Mouse (Mus musculus) 416B (cell line): Measurements from ENCODE around the gene Mms19.
A peak's percentile ranks its signal among the peaks of the same experiment; 100 is the strongest.
"Not testable (repeated sequence)": the region's sequence is repeated elsewhere in the genome, so short reads cannot be mapped to it uniquely, and the experiment has no call there.

ENCODE experiments used
- DNase-seq: peaks from one replicate; pipeline ENCODE4 v3.0.0; 2011; ENCODE audit warnings: low read depth

Gene Mms19

DNA sequence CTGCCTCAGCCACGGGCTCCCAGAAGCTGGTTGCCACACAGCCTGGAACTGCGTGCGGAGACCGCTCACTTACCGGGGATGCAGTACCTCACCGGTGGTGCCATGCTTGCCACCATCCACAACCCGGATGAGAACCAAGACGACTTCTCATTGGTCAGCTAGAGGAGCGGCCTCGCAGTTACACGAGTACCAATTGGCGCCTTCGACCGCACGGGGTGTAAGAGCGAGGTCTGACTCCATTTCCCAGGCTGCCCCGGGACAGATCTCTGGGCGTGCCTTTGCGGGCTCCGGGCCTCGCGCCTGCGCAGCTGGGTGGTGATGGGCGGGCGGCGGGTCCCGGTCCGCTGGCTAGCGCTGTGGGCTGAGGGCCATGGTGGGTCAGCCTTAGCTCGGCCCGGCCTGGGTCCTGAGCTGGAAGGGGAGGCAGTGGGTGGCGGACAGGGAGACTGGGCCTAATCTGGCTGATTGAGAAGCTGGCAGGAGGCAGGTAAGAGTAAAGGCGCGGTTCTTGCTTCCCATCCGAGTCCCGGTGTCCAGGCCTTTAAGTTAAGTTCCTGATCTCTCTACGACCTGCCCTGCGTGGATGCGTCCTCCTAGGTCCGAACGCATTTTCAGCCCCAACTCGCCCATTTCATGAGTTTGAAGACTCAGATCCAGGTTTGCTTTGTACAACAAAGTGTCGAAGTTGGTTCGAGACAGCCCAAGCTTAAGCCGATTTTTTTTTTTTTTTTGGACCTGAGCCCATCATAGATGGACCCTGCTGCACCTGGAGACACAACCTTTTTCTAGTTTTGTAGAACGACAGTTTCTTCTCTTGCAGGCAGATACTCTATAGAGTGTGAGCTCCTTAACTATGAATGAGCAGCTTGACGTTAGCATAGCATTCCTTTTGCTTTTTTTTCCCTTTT is 47.5 kb downstream of the Mms19 start, which contains the start of the genes Exosc1 and Zdhhc16:
TSS of gene Exosc1 (minus strand) at position 245 of the 908 bp plus-strand sequence.
TSS of gene Zdhhc16 (plus strand) at position 302 of the 908 bp plus-strand sequence.
- peak; percentile 98 for DNase-seq

GRCm38 (mm10) chr19:41932686-41933085 is 48.3 kb downstream of the Mms19 start:
- peak; percentile 70 for DNase-seq

DNA sequence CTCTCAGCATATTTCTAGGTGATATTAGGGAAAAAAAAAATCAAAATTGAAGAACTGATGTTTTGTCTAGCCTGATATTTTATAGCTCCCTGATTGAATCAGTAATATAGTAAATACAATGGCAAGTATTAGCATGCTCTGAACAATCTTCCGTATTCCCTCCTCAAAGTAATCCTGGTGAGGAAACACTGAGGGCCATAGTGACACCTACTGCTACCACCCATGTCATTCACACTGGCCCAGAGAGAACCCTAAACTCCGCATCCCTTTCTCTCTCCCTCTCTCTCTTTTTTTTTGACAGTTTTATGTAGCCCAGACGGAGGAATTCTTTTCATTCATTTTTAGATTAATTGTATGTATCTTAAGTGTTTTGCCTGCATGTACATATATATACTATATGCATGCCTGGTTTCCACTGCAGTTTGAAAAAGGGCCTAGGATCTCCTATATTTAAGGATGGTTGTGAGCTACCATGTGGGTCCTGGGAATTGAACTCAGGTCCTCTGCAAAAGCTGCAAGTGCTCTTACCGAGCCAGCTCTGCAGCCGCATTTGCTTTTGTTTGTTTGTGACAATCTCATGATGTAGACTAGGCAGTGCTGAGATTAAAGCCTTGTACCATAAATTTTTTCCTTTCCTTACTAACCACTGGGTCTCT is 60.4 kb downstream of the Mms19 start:
- DNase-seq: no peak

- peak; percentile 36 for DNase-seq
Measured at GRCm38 (mm10) chr19:41919471-41919870, 61.5 kb downstream of the Mms19 start.

DNA sequence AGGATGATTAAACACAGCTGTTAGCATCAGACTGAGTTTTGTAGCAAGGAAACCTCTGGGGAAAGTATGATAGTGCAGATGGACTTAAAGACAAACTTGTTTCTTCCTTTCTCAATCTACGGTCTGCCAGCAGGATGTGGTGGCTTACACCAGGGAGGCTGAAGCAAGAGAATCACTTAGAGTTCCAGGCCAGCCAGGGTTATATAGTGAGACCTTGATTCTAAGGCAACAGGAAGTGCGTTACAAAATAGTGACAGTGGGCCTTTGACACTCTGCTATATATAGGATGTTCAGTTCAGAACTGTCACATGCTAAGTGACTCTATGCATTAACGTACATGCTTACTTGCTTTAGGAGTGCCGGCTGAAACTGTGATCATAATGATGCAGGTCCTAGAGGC is 64.1 kb downstream of the Mms19 start:
- DNase-seq: peak; percentile 90

- no peak for DNase-seq
Measured at GRCm38 (mm10) chr19:41915294-41915693, 65.7 kb downstream of the Mms19 start.

GRCm38 (mm10) chr19:41914592-41914882 is 66.4 kb downstream of the Mms19 start:
- not testable (repeated sequence) for DNase-seq

GRCm38 (mm10) chr19:41913774-41914591 is 67.0 kb downstream of the Mms19 start:
- peak; percentile 85 for DNase-seq

DNA sequence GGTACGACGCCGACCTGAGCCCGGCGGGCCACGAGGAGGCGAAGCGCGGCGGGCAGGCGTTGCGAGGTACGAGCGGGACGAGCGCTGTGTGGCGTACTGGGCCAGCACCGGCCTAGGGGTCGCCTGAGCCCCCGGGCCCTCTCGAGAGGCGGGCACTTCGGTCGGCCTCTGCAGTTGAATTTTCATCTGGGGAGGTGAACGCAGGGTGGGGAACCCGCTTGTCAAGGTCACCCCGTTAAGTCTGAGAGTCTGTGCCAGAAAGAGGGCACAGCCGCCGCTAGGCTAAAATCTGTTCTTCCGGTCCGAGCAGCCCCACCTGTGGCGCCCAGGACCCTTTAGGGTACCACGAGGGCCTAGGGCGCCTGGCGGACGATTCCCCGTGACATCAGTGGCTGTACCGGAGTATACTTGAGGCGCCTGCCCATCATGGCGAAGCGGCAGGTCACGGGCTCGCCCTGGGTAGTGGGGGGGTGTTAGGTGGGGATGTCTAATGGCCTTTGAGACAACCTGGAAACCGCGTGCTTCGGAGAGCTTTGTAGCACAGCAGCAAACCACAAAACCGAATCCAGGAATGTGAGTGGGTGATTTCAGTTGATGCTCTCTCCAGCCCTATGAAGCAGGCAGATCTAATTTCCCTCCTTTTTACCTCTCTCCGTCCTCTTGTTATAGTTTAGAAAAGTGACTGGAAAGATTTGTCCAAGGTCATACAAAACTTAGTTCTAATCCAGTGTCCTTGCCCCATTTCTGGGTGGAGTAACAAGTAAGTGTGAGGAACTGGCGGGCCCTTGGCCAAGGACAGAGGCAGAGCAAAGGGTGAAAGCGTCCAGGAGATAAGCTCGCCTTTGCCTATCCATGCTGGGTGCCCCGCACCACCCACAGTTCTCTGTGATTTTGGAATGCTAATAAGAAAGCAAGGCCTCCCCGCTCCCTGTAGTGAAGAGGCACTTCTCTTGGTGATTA is 68.6 kb downstream of the Mms19 start:
- peak; percentile 36 for DNase-seq

- peak; percentile 99 for DNase-seq
Measured at GRCm38 (mm10) chr19:41911178-41912073, 69.5 kb downstream of the Mms19 start, which contains the start of gene Pgam1. TSS of gene Pgam1 (plus strand) at chr19:41911923.

DNA sequence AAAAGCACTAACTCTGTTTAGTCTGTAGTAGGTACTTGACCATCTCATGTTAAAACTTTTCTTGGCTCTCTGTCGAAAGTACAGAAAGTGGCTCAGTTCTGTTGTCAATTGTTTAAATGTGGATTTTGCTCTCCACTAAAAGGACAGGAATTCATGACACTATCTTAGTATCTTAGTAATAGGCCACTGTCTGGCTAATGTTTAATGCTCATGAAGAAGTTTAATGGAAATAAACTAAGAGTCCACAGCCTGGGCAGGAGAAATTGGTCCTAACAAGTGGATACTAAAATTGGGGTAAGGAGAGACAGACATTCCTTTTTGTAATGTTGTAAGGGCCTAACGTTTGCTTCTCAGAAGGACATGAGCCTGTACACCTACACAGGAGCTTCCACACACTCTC is 70.6 kb downstream of the Mms19 start:
- no peak for DNase-seq

- DNase-seq: no peak
Measured at GRCm38 (mm10) chr19:41908736-41909135, 72.2 kb downstream of the Mms19 start.

GRCm38 (mm10) chr19:41907079-41907760 is 73.7 kb downstream of the Mms19 start:
- no peak for DNase-seq

DNA sequence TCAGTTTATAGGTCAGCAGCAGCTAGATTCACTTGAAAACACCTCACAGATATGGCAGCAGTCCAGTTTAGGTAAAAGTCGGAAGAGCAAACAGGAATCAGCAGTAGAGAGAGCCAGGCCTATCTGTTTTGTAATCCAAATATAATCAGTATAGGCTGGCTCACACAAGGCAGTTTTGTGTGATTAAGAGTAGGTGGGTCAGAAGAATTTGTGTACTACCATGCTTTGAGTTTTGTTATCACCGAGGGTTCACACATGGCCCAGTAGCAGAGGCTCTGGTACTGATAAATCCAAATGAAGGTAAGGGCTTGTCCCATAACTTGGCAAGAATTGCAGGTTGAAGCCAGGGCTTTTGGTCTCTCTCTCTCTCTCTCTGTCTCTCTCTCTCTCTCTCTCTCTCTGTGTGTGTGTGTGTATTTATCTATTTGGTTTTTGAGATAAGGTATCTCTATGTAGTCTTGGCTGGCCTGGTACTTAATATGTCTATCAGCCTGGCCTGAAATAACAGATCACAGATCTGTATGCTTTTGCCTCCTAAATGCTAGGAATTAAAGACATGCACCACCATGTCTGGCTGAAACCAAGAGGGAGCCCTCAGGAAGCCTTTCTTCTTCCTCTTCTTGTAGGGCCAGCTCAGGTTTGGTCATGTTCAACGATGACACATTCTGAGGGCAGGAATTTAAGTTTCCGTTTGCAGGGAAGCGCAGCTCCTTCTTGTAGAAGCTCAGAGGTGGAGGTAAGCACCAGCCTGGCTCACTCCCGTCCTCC is 74.5 kb downstream of the Mms19 start:
- peak; percentile 72 for DNase-seq

- no peak for DNase-seq
Measured at GRCm38 (mm10) chr19:41905246-41905645, 75.7 kb downstream of the Mms19 start.

- peak; percentile 93 for DNase-seq
Measured at GRCm38 (mm10) chr19:41902848-41903593, 77.9 kb downstream of the Mms19 start.

DNA sequence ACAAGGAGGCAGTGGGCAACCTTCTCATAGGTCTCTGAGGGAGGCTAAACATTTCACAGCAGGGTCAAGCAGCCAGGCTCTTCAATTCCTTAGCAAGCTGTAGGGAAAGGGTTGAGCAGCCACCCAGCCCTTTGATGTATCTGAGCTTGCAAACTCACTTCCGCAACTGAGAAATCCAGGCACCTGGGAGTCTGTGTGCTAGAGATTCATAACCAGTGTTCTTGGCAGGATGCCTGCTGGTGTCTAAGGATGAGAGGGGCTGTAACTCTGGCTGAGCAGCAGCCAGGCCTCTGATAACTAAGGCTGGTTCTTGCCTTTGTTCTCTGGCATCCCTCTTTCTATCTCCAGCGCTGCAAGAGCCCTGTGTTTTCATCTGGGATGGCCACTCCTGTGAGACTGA is 79.3 kb downstream of the Mms19 start:
- DNase-seq: peak; percentile 92

DNA sequence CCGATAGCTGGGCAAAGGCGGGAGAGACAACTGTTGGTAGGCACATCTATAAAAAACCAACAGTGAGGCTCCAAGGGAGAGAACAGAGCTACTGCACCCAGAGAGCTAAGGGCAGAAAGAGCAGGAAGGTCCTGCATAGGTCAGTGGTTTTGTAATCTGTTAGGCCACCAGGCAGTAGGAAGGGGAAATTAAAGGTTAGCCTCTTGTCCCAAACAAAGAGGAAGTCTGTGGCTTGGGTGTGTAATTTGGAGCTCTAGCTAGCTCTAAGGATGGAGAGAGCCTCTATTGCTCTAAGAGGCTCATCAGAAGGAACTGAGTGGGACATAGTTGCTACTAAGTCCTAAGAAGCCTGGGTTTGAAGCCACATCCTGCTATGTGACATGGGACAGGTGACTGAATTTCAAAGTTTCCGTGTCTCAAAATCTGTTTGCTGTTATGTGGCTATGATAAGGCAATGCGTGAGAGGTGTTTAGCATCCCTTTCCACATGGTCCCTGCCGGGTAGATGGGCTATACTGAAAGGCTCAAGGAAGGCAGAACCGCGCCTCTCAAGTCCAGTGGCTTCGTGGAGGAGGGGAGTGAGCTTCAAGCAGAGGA is 80.4 kb downstream of the Mms19 start:
- DNase-seq: peak; percentile 98
